Mouse (Mus musculus) neural tube, embryonic 11.5 days (tissue): ENCODE data around the gene Ndufs1. TPM values are rescaled to one million over a fixed set of nuclear protein-coding genes. Genes with fewer than 3 reads are reported as not detected.
"Not testable (repeated sequence)": the region's sequence is repeated elsewhere in the genome, so short reads cannot be mapped to it uniquely, and the experiment has no call there.

ENCODE experiments used
- ATAC-seq: fragments of 200-750 bp; cut with Nextera tagmentation; 2 replicates; pipeline ENCODE4 v1.8.0; 2017; ENCODE audit warnings: moderate number of reproducible peaks, mild to moderate bottlenecking, moderate TSS enrichment, moderate library complexity; ENCODE audit not compliant: insufficient read depth, low FRiP score, low TSS enrichment
- DNase-seq: peaks from one replicate; pipeline ENCODE4 v3.0.0-alpha.2; 2015; ENCODE audit warnings: low spot score
- H3K27ac ChIP-seq: fragments of 300-500 bp; sonication (generic); 2 replicates; pipeline ENCODE4 v1.5.1; 2014; ENCODE audit warnings: low read depth, mild to moderate bottlenecking, low read length
- H3K27me3 ChIP-seq: fragments of 300-500 bp; sonication (generic); 2 replicates; pipeline ENCODE4 v1.6.1; 2014; ENCODE audit warnings: mild to moderate bottlenecking, low read length, mixed read lengths; ENCODE audit not compliant: control insufficient read depth, insufficient read depth
- H3K36me3 ChIP-seq: fragments of 300-500 bp; sonication (generic); 2 replicates; pipeline ENCODE4 v1.6.1; 2014; ENCODE audit warnings: mild to moderate bottlenecking, low read length, moderate library complexity, mixed read lengths; ENCODE audit not compliant: control insufficient read depth, insufficient read depth
- H3K4me1 ChIP-seq: fragments of 300-500 bp; sonication (generic); 2 replicates; pipeline ENCODE4 v1.6.1; 2014; ENCODE audit warnings: low read length, mixed read lengths; ENCODE audit not compliant: control insufficient read depth, insufficient read depth
- H3K4me2 ChIP-seq: fragments of 300-500 bp; sonication (generic); 2 replicates; pipeline ENCODE4 v1.6.1; 2014; ENCODE audit warnings: low read depth, mild to moderate bottlenecking, moderate library complexity
- H3K4me3 ChIP-seq: fragments of 300-500 bp; sonication (generic); 2 replicates; pipeline ENCODE4 v1.5.1; 2014; ENCODE audit warnings: low read depth, low read length
- H3K9ac ChIP-seq: fragments of 300-500 bp; sonication (generic); 2 replicates; pipeline ENCODE4 v1.6.1; 2014; ENCODE audit warnings: mild to moderate bottlenecking, low read length
- H3K9me3 ChIP-seq: fragments of 300-500 bp; sonication (generic); 2 replicates; pipeline ENCODE4 v1.6.1; 2016; ENCODE audit warnings: low read length; ENCODE audit not compliant: control insufficient read depth
- WGBS: fragments of 180-500 bp; shearing (Covaris S2); extraction: QIAGEN DNeasy Blood & Tissue Kit; methylation state at CpG from one replicate; pipeline ENCODE4 v1.1.7; 2014; 5-methylcytosine and 5-hydroxymethylcytosine counted together
- polyA plus RNA-seq: library from polyadenylated mRNA; unstranded; fragments of >200 nt; fragmentation: Nextera tagmentation; extraction: Ambion mirVana; gene quantifications from 2 replicates; pipeline ENCODE4 v1.2.1, GENCODE M21; 2014

The Ndufs1 gene
- polyA plus RNA-seq, 1 experiment from 2014 or later: 153 TPM

GRCm38 (mm10) chr1:63192306-63193065 lies 15.9 kb upstream of the Ndufs1 start:
- Histone ChIP-seq H3K4me2 (no peak overlapping the region), H3K36me3 (no peaks in the 10 kb centered on the region), H3K27me3 (no peaks in the 10 kb centered on the region), H3K4me1 (no peaks in the 10 kb centered on the region), H3K27ac (no peak overlapping the region), H3K9me3 (no peaks in the 10 kb centered on the region), H3K9ac (no peak overlapping the region), H3K4me3 (no peak overlapping the region)
- ATAC-seq (no peak), DNase-seq (no peak)
- WGBS: 92% methylated on average over 11 of the region's 11 CpGs

GRCm38 (mm10) chr1:63190851-63191250 lies 14.2 kb upstream of the Ndufs1 start:
- H3K27ac ChIP-seq: no peak overlapping the region
- no peak overlapping the region for H3K4me2 ChIP-seq
- DNase-seq (no peak), ATAC-seq (no peak)
- H3K27me3 ChIP-seq: no peaks in the 10 kb centered on the region
- no peaks in the 10 kb centered on the region for H3K4me1 ChIP-seq
- H3K4me3 ChIP-seq: no peak overlapping the region
- H3K9ac ChIP-seq: no peak overlapping the region
- H3K9me3 ChIP-seq: no peaks in the 10 kb centered on the region
- no peaks in the 10 kb centered on the region for H3K36me3 ChIP-seq
- 92% methylated on average over 8 of the region's 8 CpGs for WGBS

DNA sequence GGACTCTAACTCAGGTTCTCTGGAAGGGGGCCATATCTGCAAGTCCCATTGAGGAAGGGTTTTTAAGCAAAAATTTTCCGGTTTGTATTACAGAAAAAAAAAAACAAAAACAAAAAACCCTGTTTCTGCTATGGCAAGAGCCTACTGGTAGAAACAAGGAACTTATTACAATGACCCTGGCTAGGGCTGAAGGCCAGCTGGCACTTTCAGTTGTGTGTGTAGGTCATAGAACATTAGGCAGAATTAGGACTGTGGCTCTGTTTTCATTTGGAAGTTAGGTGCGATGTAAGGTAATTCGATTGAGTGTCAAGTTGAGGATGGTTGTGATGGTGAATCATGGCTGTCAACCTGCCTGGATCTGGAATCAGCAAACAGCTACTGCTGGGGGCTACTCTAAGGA lies 11.9 kb upstream of the Ndufs1 start:
- no peak overlapping the region for H3K4me2 ChIP-seq
- no peak for ATAC-seq

DNA sequence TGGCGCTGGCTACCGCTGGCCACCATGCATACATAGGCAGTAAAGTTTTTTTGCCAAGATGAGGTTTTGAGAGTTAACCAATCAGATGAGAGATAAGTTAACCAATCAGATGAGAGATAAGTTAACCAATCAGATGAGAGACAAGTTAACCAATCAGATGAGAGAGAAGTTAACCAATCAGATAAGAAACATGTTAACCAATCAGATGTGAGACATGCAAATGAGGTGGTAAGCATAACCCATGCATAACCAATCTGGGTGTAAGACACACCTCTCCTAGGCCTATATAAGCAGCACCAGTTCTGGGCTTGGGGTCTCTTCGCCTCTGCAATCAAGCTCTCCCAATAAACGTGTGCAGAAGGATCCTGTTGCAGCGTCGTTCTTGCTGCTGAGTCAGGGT lies 8.8 kb upstream of the Ndufs1 start:
- H3K27me3 ChIP-seq, H3K4me1 ChIP-seq, H3K27ac ChIP-seq, H3K4me2 ChIP-seq, H3K9ac ChIP-seq, H3K4me3 ChIP-seq, ATAC-seq, H3K9me3 ChIP-seq, H3K36me3 ChIP-seq, DNase-seq: not testable (repeated sequence)
- WGBS: 90% methylated on average over 6 of the region's 6 CpGs

More for the DNA sequence above, 11.9 kb upstream of the Ndufs1 start:
- H3K4me3 ChIP-seq: no peak overlapping the region
- H3K9ac ChIP-seq: no peak overlapping the region
- WGBS: 96% methylated on average over 3 of the region's 3 CpGs
- no peaks in the 10 kb centered on the region for H3K27me3 ChIP-seq
- H3K9me3 ChIP-seq: no peaks in the 10 kb centered on the region
- DNase-seq: no peak
- H3K27ac ChIP-seq: no peak overlapping the region
- no peaks in the 10 kb centered on the region for H3K4me1 ChIP-seq
- H3K36me3 ChIP-seq: no peaks in the 10 kb centered on the region

DNA sequence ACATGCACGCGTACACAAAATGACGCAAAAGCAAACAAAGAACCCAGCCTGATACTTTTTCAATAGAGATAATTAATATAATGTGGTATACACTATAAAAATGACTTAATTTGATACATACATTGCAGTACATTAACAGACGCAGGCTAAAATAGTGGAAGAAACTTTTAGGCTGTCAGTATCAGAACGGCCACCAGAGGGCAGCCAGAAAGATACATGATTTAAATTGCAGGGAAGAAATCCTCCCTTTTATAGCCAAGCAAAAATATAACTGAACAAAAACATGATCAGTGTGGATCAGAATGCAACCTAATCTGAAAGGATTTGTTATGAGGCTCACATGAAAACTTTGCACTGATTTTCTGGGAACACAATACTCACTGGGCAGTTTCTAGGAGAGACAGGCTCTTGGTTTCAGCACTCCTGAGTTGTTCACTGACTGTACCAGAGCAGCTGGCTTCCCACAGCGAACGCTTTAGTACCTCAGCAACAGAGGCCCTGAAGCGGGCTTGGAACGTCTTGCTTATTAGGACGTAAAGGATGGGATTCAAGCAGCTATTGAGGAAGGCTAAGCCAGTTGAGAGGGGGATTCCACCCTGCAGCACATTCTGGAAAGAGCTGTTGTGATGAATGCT lies 6.1 kb upstream of the Ndufs1 start:
- H3K27ac ChIP-seq: no peak overlapping the region
- WGBS: 68% methylated on average over 10 of the region's 10 CpGs
- no peak for ATAC-seq

GRCm38 (mm10) chr1:63182212-63182611 lies 5.6 kb upstream of the Ndufs1 start:
- Histone ChIP-seq H3K36me3 (no peaks in the 10 kb centered on the region; the same call in 1 of the 2 replicates), H3K9me3 (no peaks in the 10 kb centered on the region), H3K4me1 (peaks cover 8% of the 10 kb centered on the region), H3K27me3 (no peaks in the 10 kb centered on the region), H3K27ac (no peak overlapping the region), H3K4me3 (no peak overlapping the region), H3K9ac (no peak overlapping the region), H3K4me2 (no peak overlapping the region)
- ATAC-seq: no peak
- no peak for DNase-seq
- 85% methylated on average over 5 of the region's 5 CpGs for WGBS

More for the DNA sequence above, 6.1 kb upstream of the Ndufs1 start:
- H3K4me3 ChIP-seq: no peak overlapping the region
- no peaks in the 10 kb centered on the region for H3K27me3 ChIP-seq
- H3K9me3 ChIP-seq: no peaks in the 10 kb centered on the region
- H3K4me1 ChIP-seq: peaks cover 5% of the 10 kb centered on the region
- DNase-seq: peak; percentile 34
- H3K36me3 ChIP-seq: no peaks in the 10 kb centered on the region; the same call in 1 of the 2 replicates
- H3K4me2 ChIP-seq: no peak overlapping the region
- H3K9ac ChIP-seq: no peak overlapping the region

- DNase-seq: no peak
- H3K36me3 ChIP-seq: no peaks in the 10 kb centered on the region; the same call in 1 of the 2 replicates
- peaks cover 8% of the 10 kb centered on the region for H3K4me1 ChIP-seq
- 95% methylated on average over 1 of the region's 1 CpGs for WGBS
- no peak overlapping the region for H3K27ac ChIP-seq
- H3K9ac ChIP-seq: no peak overlapping the region
- ATAC-seq: no peak
- H3K4me2 ChIP-seq: no peak overlapping the region
- H3K9me3 ChIP-seq: no peaks in the 10 kb centered on the region
- H3K27me3 ChIP-seq: no peaks in the 10 kb centered on the region
- H3K4me3 ChIP-seq: no peak overlapping the region
Measured at GRCm38 (mm10) chr1:63181480-63181879, 4.8 kb upstream of the Ndufs1 start.

GRCm38 (mm10) chr1:63181019-63181418 lies 4.4 kb upstream of the Ndufs1 start:
- no peak overlapping the region for H3K4me3 ChIP-seq
- peak; percentile 94 for DNase-seq
- no peak overlapping the region for H3K27ac ChIP-seq

DNA sequence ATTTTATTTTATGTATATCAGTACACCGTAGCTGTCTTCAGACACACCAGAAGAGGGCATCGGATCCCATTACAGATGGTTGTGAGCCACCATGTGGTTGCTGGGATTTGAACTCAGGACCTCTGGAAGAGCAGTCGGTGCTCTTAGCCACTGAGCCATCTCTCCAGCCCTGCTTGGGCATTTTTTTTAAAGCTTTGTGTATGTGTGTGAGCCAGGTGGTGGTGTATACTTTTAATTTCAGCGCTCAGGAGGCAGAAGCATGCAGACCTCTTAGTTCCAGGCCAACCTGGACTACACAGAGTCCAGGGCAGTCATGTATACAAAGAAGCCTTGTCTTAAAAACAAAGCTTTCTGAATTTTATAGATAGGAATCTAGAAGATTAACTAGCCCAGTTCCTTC lies 3.9 kb upstream of the Ndufs1 start:
- WGBS: 66% methylated on average over 4 of the region's 4 CpGs
- not testable (repeated sequence) for H3K27ac ChIP-seq

More at GRCm38 (mm10) chr1:63181019-63181418, 4.4 kb upstream of the Ndufs1 start:
- Histone ChIP-seq H3K9ac (no peak overlapping the region), H3K36me3 (no peaks in the 10 kb centered on the region; the same call in 1 of the 2 replicates), H3K9me3 (no peaks in the 10 kb centered on the region), H3K4me1 (peaks cover 8% of the 10 kb centered on the region), H3K4me2 (no peak overlapping the region), H3K27me3 (no peaks in the 10 kb centered on the region)
- WGBS: 4% methylated on average over 3 of the region's 3 CpGs
- ATAC-seq: peak; percentile 58

More for the DNA sequence above, 3.9 kb upstream of the Ndufs1 start:
- H3K4me3 ChIP-seq, H3K4me2 ChIP-seq, H3K9ac ChIP-seq, ATAC-seq, DNase-seq, H3K9me3 ChIP-seq, H3K27me3 ChIP-seq, H3K36me3 ChIP-seq: not testable (repeated sequence)
- H3K4me1 ChIP-seq: peaks cover 11% of the 10 kb centered on the region
